ENCODE assay signal across 20 mouse cellular contexts in the genomic region with DNA sequence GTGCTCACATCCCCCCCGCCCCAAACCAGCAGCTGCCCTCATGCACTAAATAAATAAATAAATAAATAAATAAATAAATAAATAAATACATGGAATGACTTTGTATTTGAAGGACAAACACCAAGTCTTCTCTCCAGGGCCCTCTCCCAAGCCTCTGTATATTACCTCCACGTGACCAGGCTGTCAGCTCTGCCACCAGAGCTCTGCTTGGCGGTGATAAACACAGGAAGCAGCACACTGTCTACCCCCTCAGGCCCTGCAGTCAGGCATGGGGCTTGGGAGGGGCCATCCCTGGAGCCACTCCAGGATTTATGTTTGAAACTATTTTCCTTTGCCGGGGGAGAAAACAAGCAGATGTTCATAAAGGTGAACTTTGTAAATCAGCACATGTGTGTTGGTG.
DNase-seq lines count a peak whose midpoint lies in the region; ATAC-seq and TF ChIP-seq lines count a peak whose summit lies in the region.
"Had no signal": no experiment of that assay in that cellular context is flagged by ENCODE, and none has a peak within 500 bp of the region (broad histone marks: within the 10 kb centered on the region; RNA-seq: fewer than 3 reads in every experiment).

No protein-coding gene starts in this region.

- H3K4me2 ChIP-seq in heart, embryonic 12.5 days: no peak overlapping the region
- H3K4me2 ChIP-seq in kidney, postnatal 0 days (ENCODE audit: low read length): no peak overlapping the region
- no peak overlapping the region for H3K4me2 ChIP-seq in kidney, embryonic 16.5 days (replicated peaks; ENCODE audit: low read depth, low read length)
- H3K4me2 ChIP-seq in lung, embryonic 14.5 days: no peak overlapping the region
- no peak overlapping the region for H3K4me2 ChIP-seq in neural tube, embryonic 14.5 days (ENCODE audit: low read depth, low read length)
- H3K4me2 ChIP-seq in neural tube, embryonic 15.5 days: no peak overlapping the region
- H3K4me2 ChIP-seq: embryonic facial prominence, embryonic 12.5 days; forebrain, embryonic 15.5 days; heart, embryonic 15.5 days; hindbrain, embryonic 13.5 days had no signal

- no peak overlapping the region for H3K9ac ChIP-seq in heart, embryonic 12.5 days
- no peak overlapping the region for H3K9ac ChIP-seq in kidney, postnatal 0 days (ENCODE audit: low read depth, low read length)
- no peak overlapping the region for H3K9ac ChIP-seq in kidney, embryonic 16.5 days (replicated peaks; ENCODE audit: low read length)
- no peak overlapping the region for H3K9ac ChIP-seq in lung, embryonic 14.5 days
- no peak overlapping the region for H3K9ac ChIP-seq in neural tube, embryonic 14.5 days (replicated peaks; ENCODE audit: low read depth, low read length)
- no peak overlapping the region for H3K9ac ChIP-seq in neural tube, embryonic 15.5 days (replicated peaks)
- H3K9ac ChIP-seq: embryonic facial prominence, embryonic 12.5 days; forebrain, embryonic 15.5 days; heart, embryonic 15.5 days; hindbrain, embryonic 13.5 days had no signal

- H3K4me3 ChIP-seq in heart, embryonic 12.5 days: no peak overlapping the region
- H3K4me3 ChIP-seq in heart, embryonic 10.5 days: no peak overlapping the region
- H3K4me3 ChIP-seq in kidney, postnatal 0 days (replicated peaks; ENCODE audit: low read depth, low read length): no peak overlapping the region
- H3K4me3 ChIP-seq in kidney, embryonic 16.5 days (ENCODE audit: low read length): no peak overlapping the region
- no peak overlapping the region for H3K4me3 ChIP-seq in lung, embryonic 14.5 days (ENCODE audit: low read depth, low read length)
- no peak overlapping the region for H3K4me3 ChIP-seq in neural tube, embryonic 14.5 days (ENCODE audit: low read depth, low read length)
- no peak overlapping the region for H3K4me3 ChIP-seq in neural tube, embryonic 15.5 days (replicated peaks)
- H3K4me3 ChIP-seq: embryonic facial prominence, embryonic 12.5 days; forebrain, embryonic 15.5 days; heart, embryonic 15.5 days; hindbrain, embryonic 13.5 days had no signal

- H3K9me3 ChIP-seq in heart, embryonic 12.5 days (replicated peaks): no peaks in the 10 kb centered on the region; the same call in 1 of the 2 replicates
- H3K9me3 ChIP-seq in heart, embryonic 10.5 days: no peaks in the 10 kb centered on the region
- no peaks in the 10 kb centered on the region for H3K9me3 ChIP-seq in kidney, postnatal 0 days (replicated peaks; ENCODE audit: low read length)
- H3K9me3 ChIP-seq in kidney, embryonic 16.5 days (ENCODE audit: low read length): no peaks in the 10 kb centered on the region
- H3K9me3 ChIP-seq in lung, embryonic 14.5 days (ENCODE audit: low read depth, low read length): no peaks in the 10 kb centered on the region; the same call in 1 of the 2 replicates
- H3K9me3 ChIP-seq in neural tube, embryonic 14.5 days (ENCODE audit: control insufficient read depth, low read length): no peaks in the 10 kb centered on the region
- H3K9me3 ChIP-seq in neural tube, embryonic 15.5 days (replicated peaks): no peaks in the 10 kb centered on the region
- H3K9me3 ChIP-seq: embryonic facial prominence, embryonic 12.5 days; forebrain, embryonic 15.5 days; heart, embryonic 15.5 days; hindbrain, embryonic 13.5 days had no signal

- 0 out of 2 replicates have a peak, but pooled peaks have one; percentile 51 for ATAC-seq in heart, embryonic 12.5 days (ENCODE audit: insufficient number of reproducible peaks, low FRiP score)
- no peak for ATAC-seq in kidney, postnatal 0 days (replicated peaks; ENCODE audit: low FRiP score, low read depth)
- no peak for ATAC-seq in kidney, embryonic 16.5 days (ENCODE audit: low FRiP score, low TSS enrichment)
- peak; percentile 74 for ATAC-seq in lung, embryonic 14.5 days (ENCODE audit: insufficient read depth)
- ATAC-seq in neural tube, embryonic 14.5 days (ENCODE audit: low read depth): peak; percentile 69; the same call in 1 of the 2 replicates
- ATAC-seq in neural tube, embryonic 15.5 days (ENCODE audit: low FRiP score): no peak
- ATAC-seq: activated CD4-positive, CD25-positive, alpha-beta regulatory T cell, adult 4 months; forebrain, embryonic 15.5 days; Patski had no signal

- H3K27ac ChIP-seq in heart, embryonic 12.5 days (ENCODE audit: poor library complexity, severe bottlenecking): no peak overlapping the region
- no peak overlapping the region for H3K27ac ChIP-seq in heart, embryonic 10.5 days
- no peak overlapping the region for H3K27ac ChIP-seq in kidney, postnatal 0 days
- no peak overlapping the region for H3K27ac ChIP-seq in kidney, embryonic 16.5 days (ENCODE audit: low read length)
- no peak overlapping the region for H3K27ac ChIP-seq in lung, embryonic 14.5 days (ENCODE audit: low read depth)
- no peak overlapping the region for H3K27ac ChIP-seq in neural tube, embryonic 14.5 days (ENCODE audit: low read depth, low read length)
- no peak overlapping the region for H3K27ac ChIP-seq in neural tube, embryonic 15.5 days (replicated peaks)
- H3K27ac ChIP-seq: embryonic facial prominence, embryonic 12.5 days; forebrain, embryonic 15.5 days; heart, embryonic 15.5 days; hindbrain, embryonic 13.5 days had no signal

- peaks cover 4% of the 10 kb centered on the region; the same call in 1 of the 2 replicates for H3K4me1 ChIP-seq in heart, embryonic 12.5 days (replicated peaks)
- peaks cover 2% of the 10 kb centered on the region; the same call in 1 of the 2 replicates for H3K4me1 ChIP-seq in heart, embryonic 10.5 days
- H3K4me1 ChIP-seq in kidney, postnatal 0 days (replicated peaks; ENCODE audit: insufficient read depth, low read length): no peaks in the 10 kb centered on the region
- H3K4me1 ChIP-seq in kidney, embryonic 16.5 days (ENCODE audit: insufficient read depth, low read length): peaks cover 9% of the 10 kb centered on the region
- no peaks in the 10 kb centered on the region for H3K4me1 ChIP-seq in lung, embryonic 14.5 days (ENCODE audit: insufficient read depth)
- H3K4me1 ChIP-seq in neural tube, embryonic 14.5 days (ENCODE audit: control insufficient read depth, insufficient read depth, low read length): no peaks in the 10 kb centered on the region
- H3K4me1 ChIP-seq in neural tube, embryonic 15.5 days: peaks cover 17% of the 10 kb centered on the region
- H3K4me1 ChIP-seq: embryonic facial prominence, embryonic 12.5 days; heart, embryonic 15.5 days had no signal

- no peak for TF ChIP-seq CTCF in kidney, postnatal 0 days (IDR thresholded peaks at IDR 0.05; ENCODE audit: low read depth)
- no peak for TF ChIP-seq CTCF in lung, embryonic 14.5 days (IDR thresholded peaks at IDR 0.05; ENCODE audit: low read depth)

- H3K36me3 ChIP-seq in heart, embryonic 12.5 days: no peaks in the 10 kb centered on the region
- H3K36me3 ChIP-seq in heart, embryonic 10.5 days: no peaks in the 10 kb centered on the region
- H3K36me3 ChIP-seq in kidney, postnatal 0 days (ENCODE audit: insufficient read depth, low read length): no peaks in the 10 kb centered on the region
- H3K36me3 ChIP-seq in kidney, embryonic 16.5 days (ENCODE audit: insufficient read depth, low read length): no peaks in the 10 kb centered on the region
- H3K36me3 ChIP-seq in lung, embryonic 14.5 days (ENCODE audit: insufficient read depth): no peaks in the 10 kb centered on the region
- no peaks in the 10 kb centered on the region for H3K36me3 ChIP-seq in neural tube, embryonic 14.5 days (ENCODE audit: control insufficient read depth, insufficient read depth, low read length)
- no peaks in the 10 kb centered on the region for H3K36me3 ChIP-seq in neural tube, embryonic 15.5 days
- H3K36me3 ChIP-seq: embryonic facial prominence, embryonic 12.5 days; forebrain, embryonic 15.5 days; heart, embryonic 15.5 days; hindbrain, embryonic 13.5 days had no signal

- H3K27me3 ChIP-seq in heart, embryonic 12.5 days (replicated peaks): 0 out of 2 replicates have a peak, but pooled peaks cover 3% of the 10 kb centered on the region
- H3K27me3 ChIP-seq in heart, embryonic 10.5 days (ENCODE audit: insufficient read depth, poor library complexity, severe bottlenecking): 0 out of 2 replicates have a peak, but pooled peaks cover 3% of the 10 kb centered on the region
- no peaks in the 10 kb centered on the region for H3K27me3 ChIP-seq in kidney, postnatal 0 days (ENCODE audit: insufficient read depth, low read length)
- no peaks in the 10 kb centered on the region for H3K27me3 ChIP-seq in kidney, embryonic 16.5 days (ENCODE audit: insufficient read depth, low read length)
- H3K27me3 ChIP-seq in lung, embryonic 14.5 days (ENCODE audit: insufficient read depth, low read length): no peaks in the 10 kb centered on the region
- no peaks in the 10 kb centered on the region for H3K27me3 ChIP-seq in neural tube, embryonic 14.5 days (ENCODE audit: control insufficient read depth, insufficient read depth, low read length)
- H3K27me3 ChIP-seq in neural tube, embryonic 15.5 days (replicated peaks): no peaks in the 10 kb centered on the region
- H3K27me3 ChIP-seq: embryonic facial prominence, embryonic 12.5 days; forebrain, embryonic 15.5 days had no signal

- DNase-seq in heart, embryonic 10.5 days (ENCODE audit: low spot score): no peak
- DNase-seq in kidney, postnatal 0 days (ENCODE audit: low spot score): peak; percentile 19
- DNase-seq in lung, embryonic 14.5 days: peak; percentile 28
- DNase-seq in lung, postnatal 36 days: no peak
- DNase-seq: adrenal gland, postnatal 36 days; cerebellum, adult 2 months; cerebellum, postnatal 10 days; gastrocnemius, postnatal 36 days; heart, adult 11 months; heart, postnatal 14 days had no signal

- WGBS in heart, embryonic 12.5 days: 37% methylated on average over 4 of the region's 4 CpGs
- WGBS in heart, embryonic 10.5 days: 41% methylated on average over 4 of the region's 4 CpGs
- 21% methylated on average over 4 of the region's 4 CpGs for WGBS in kidney, postnatal 0 days
- WGBS in kidney, embryonic 16.5 days: 22% methylated on average over 4 of the region's 4 CpGs
- WGBS in lung, embryonic 14.5 days: 29% methylated on average over 4 of the region's 4 CpGs
- 41% methylated on average over 4 of the region's 4 CpGs for WGBS in neural tube, embryonic 14.5 days
- 38% methylated on average over 4 of the region's 4 CpGs for WGBS in neural tube, embryonic 15.5 days

Comparison
In these comparisons a context has a peak if more than half of its experiments do, and no peak if none do; other contexts are left out.
1. ATAC-seq: peak in heart, embryonic 12.5 days (single experiment), lung, embryonic 14.5 days (single experiment) and neural tube, embryonic 14.5 days (single experiment); none in kidney, postnatal 0 days (single experiment), kidney, embryonic 16.5 days (single experiment) and neural tube, embryonic 15.5 days (single experiment).
2. DNase-seq: peak in kidney, postnatal 0 days (single experiment) and lung, embryonic 14.5 days (single experiment); none in heart, embryonic 10.5 days (single experiment) and lung, postnatal 36 days (single experiment).